8 mouse cellular contexts compared by ENCODE assay signal in the genomic region with DNA sequence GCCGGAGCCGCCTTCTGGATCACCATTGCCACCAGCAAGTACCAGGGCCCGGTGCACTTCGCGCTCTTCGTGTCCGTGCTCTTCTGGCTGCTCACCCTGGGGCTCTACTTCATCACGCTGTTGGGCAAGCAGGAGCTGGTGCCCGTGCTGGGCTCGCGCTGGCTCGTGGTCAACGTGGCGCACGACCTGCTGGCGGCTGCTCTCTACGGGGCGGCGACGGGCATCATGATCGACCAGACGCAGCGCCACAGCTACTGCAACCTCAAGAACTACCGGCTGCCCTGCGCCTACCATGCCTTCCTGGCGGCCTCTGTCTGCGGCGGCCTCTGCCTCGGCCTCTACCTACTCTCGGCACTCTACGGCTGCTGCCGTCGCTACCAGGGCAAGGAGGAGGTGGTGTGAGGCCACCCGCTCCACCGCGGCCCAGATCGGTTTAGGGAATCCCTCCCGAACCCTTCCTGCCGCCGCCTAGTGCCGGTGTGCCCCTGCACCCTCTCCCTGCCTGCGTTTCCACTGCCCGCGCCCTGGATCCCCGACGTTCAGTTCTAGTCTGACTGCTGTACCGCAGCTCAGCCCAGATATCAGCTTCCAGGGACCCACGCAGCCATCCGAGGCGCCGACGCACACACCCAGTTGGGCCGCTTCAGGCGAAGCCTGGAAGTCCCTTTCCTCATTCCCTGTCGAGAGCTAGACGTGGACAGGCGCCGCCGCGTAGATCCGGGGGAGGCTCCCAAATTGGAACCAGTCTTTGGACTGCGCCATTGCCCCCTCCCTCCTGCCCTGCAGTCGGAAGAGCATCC. TPM values are rescaled to one million over a fixed set of nuclear protein-coding genes. Genes with fewer than 3 reads are reported as not detected.
DNase-seq lines count a peak whose midpoint lies in the region; ATAC-seq and TF ChIP-seq lines count a peak whose summit lies in the region.

No protein-coding gene starts in this region.

- H3K4me1 ChIP-seq in E14TG2a.4 (replicated peaks; ENCODE audit: low read depth, low read length): peaks cover 78% of the 10 kb centered on the region
- peaks cover 20% of the 10 kb centered on the region; the same call in 1 of the 2 replicates for H3K4me1 ChIP-seq in embryonic fibroblast, embryonic 13.5 days (ENCODE audit: control insufficient read depth, insufficient read depth, low read length)
- peaks cover 36% of the 10 kb centered on the region for H3K4me1 ChIP-seq in heart, embryonic 16.5 days (ENCODE audit: control insufficient read depth, insufficient read depth, low read length)

- under 1% methylated on average over 63 of the region's 63 CpGs for WGBS in heart, embryonic 16.5 days

- peak overlapping the region; percentile 93 for H3K9ac ChIP-seq in heart, embryonic 16.5 days (ENCODE audit: low read length)

- H3K36me3 ChIP-seq in E14TG2a.4 (ENCODE audit: insufficient read depth, low read length): peaks cover 28% of the 10 kb centered on the region
- H3K36me3 ChIP-seq in heart, embryonic 16.5 days (ENCODE audit: control insufficient read depth, insufficient read depth): no peaks in the 10 kb centered on the region

- peak; percentile 51; the same call in 1 of the 2 replicates for TF ChIP-seq POLR2A in embryonic fibroblast, embryonic 13.5 days (IDR thresholded peaks at IDR 0.05; ENCODE audit: low read depth, low read length)

- ATAC-seq in heart, embryonic 16.5 days (replicated peaks; ENCODE audit: extremely low read depth, insufficient read depth, low FRiP score): peak; percentile 54

- TF ChIP-seq CTCF in E14TG2a.4 (conservative IDR thresholded peaks at IDR 0.05; ENCODE audit: low read length): no peak
- no peak for TF ChIP-seq CTCF in embryonic fibroblast, embryonic 13.5 days (IDR thresholded peaks at IDR 0.05; ENCODE audit: borderline replicate concordance, insufficient read depth, low read length)

- peak overlapping the region; percentile 75 for H3K4me2 ChIP-seq in heart, embryonic 16.5 days (ENCODE audit: low read depth, low read length)

- peaks cover 37% of the 10 kb centered on the region for H3K27me3 ChIP-seq in E14TG2a.4 (ENCODE audit: insufficient read depth, low read length)
- no peaks in the 10 kb centered on the region for H3K27me3 ChIP-seq in heart, embryonic 16.5 days (ENCODE audit: control insufficient read depth, insufficient read depth, low read length)

- peak overlapping the region; percentile 86 for H3K4me3 ChIP-seq in E14TG2a.4 (replicated peaks; ENCODE audit: low read length)
- H3K4me3 ChIP-seq in embryonic fibroblast, embryonic 13.5 days (ENCODE audit: insufficient read depth, low read length): peak overlapping the region; percentile 71
- peak overlapping the region; percentile 81 for H3K4me3 ChIP-seq in heart, embryonic 16.5 days (ENCODE audit: low read length)

- peak overlapping the region; percentile 79 for H3K27ac ChIP-seq in embryonic fibroblast, embryonic 13.5 days (ENCODE audit: insufficient read depth, low read length)
- H3K27ac ChIP-seq in heart, embryonic 16.5 days (ENCODE audit: low read length): peak overlapping the region; percentile 93

- peak; percentile 27 to 39 for DNase-seq in adrenal gland, postnatal 4 days (ENCODE audit: low spot score in 2 of 2)
- DNase-seq in kidney, postnatal 14 days: peak; percentile 74
- peak; percentile 72 for DNase-seq in lung, postnatal 14 days
- peak; percentile 61 for DNase-seq in ovary, postnatal 10 days (ENCODE audit: low spot score)
- peak; percentile 55 for DNase-seq in urinary bladder, postnatal 25 days (ENCODE audit: low spot score)

- H3K9me3 ChIP-seq in E14TG2a.4 (ENCODE audit: low read length): no peaks in the 10 kb centered on the region
- H3K9me3 ChIP-seq in heart, embryonic 16.5 days (replicated peaks; ENCODE audit: control insufficient read depth, low read length): no peaks in the 10 kb centered on the region

RNA-seq across cellular contexts. Expression of gene Marveld1, which starts 0.8 kb away (rescaled TPM):
- 10 to 100 TPM; 45.5 to 47.2 TPM for total RNA-seq in adrenal gland, postnatal 4 days (2021)
- polyA plus RNA-seq in embryonic fibroblast, embryonic 13.5 days (2011; ENCODE audit: insufficient read length, low read depth, missing spikeins): 64.5 and 68.2 TPM in 2 replicates
- polyA plus RNA-seq in heart, embryonic 16.5 days (2015; fragmentation: Nextera tagmentation; extraction: Ambion mirVana): 7.3 TPM in 2 replicates

RNA-seq across cellular contexts. Expression of gene Zfyve27, which starts 15.8 kb away (rescaled TPM):
- 10 to 100 TPM; 61.4 to 63.9 TPM for total RNA-seq in adrenal gland, postnatal 4 days (2021)
- 13.3 and 15.4 TPM in 2 replicates for polyA plus RNA-seq in embryonic fibroblast, embryonic 13.5 days (2011; ENCODE audit: insufficient read length, low read depth, missing spikeins)
- polyA plus RNA-seq in heart, embryonic 16.5 days (2015; fragmentation: Nextera tagmentation; extraction: Ambion mirVana): 22.8 and 25.1 TPM in 2 replicates

RNA-seq across cellular contexts. Expression of gene Avpi1, which starts 19.1 kb away (rescaled TPM):
- 10 to 100 TPM; 15.1 to 15.3 TPM for total RNA-seq in adrenal gland, postnatal 4 days (2021)
- 18.4 TPM in 2 replicates for polyA plus RNA-seq in embryonic fibroblast, embryonic 13.5 days (2011; ENCODE audit: insufficient read length, low read depth, missing spikeins)
- polyA plus RNA-seq in heart, embryonic 16.5 days (2015; fragmentation: Nextera tagmentation; extraction: Ambion mirVana): 33.4 and 37.2 TPM in 2 replicates

RNA-seq across cellular contexts. Expression of gene Sfrp5, which starts 54.1 kb away (rescaled TPM):
- total RNA-seq in adrenal gland, postnatal 4 days (2021): 1 to 10 TPM; 6.2 to 6.9 TPM
- polyA plus RNA-seq in embryonic fibroblast, embryonic 13.5 days (2011; ENCODE audit: insufficient read length, low read depth, missing spikeins): not detected in 2 replicates
- polyA plus RNA-seq in heart, embryonic 16.5 days (2015; fragmentation: Nextera tagmentation; extraction: Ambion mirVana): 3.1 and 3.5 TPM in 2 replicates

RNA-seq across cellular contexts. Expression of gene Pi4k2a, which starts 57.7 kb away (rescaled TPM):
- 10 to 100 TPM; 37.5 to 42.3 TPM for total RNA-seq in adrenal gland, postnatal 4 days (2021)
- polyA plus RNA-seq in embryonic fibroblast, embryonic 13.5 days (2011; ENCODE audit: insufficient read length, low read depth, missing spikeins): 25.6 and 27.7 TPM in 2 replicates
- polyA plus RNA-seq in heart, embryonic 16.5 days (2015; fragmentation: Nextera tagmentation; extraction: Ambion mirVana): 8.5 and 14.3 TPM in 2 replicates

Comparison
In these comparisons a context has a peak if more than half of its experiments do, and no peak if none do; other contexts are left out.
1. Peak in every context shown above with its lines: DNase-seq, ATAC-seq, H3K4me3 ChIP-seq and H3K27ac ChIP-seq.